In genomic region chr13:114987668-114988067, GRCm38 (mm10) we compare ENCODE assay signal across 10 mouse cellular contexts.
"Had no signal": no experiment of that assay in that cellular context is flagged by ENCODE, and none has a peak within 500 bp of the region (broad histone marks: within the 10 kb centered on the region; RNA-seq: fewer than 3 reads in every experiment).

No protein-coding gene starts in this region.

- H3K9me3 ChIP-seq: limb, embryonic 10.5 days; liver, embryonic 15.5 days; midbrain, embryonic 13.5 days had no signal

- DNase-seq: thymus, adult 18-20 months had no signal

- H3K27ac ChIP-seq: kidney, postnatal 0 days; layer of hippocampus, adult 2 months; limb, embryonic 10.5 days; liver, embryonic 15.5 days; midbrain, embryonic 13.5 days had no signal

- H3K27me3 ChIP-seq: liver, embryonic 15.5 days; midbrain, embryonic 13.5 days had no signal

- H3K36me3 ChIP-seq: limb, embryonic 10.5 days; liver, embryonic 15.5 days; midbrain, embryonic 13.5 days had no signal

- H3K4me2 ChIP-seq: liver, embryonic 11.5 days; liver, embryonic 15.5 days; lung, embryonic 14.5 days; midbrain, embryonic 13.5 days had no signal

- H3K9ac ChIP-seq: liver, embryonic 15.5 days; lung, embryonic 14.5 days; midbrain, embryonic 13.5 days had no signal

- H3K4me1 ChIP-seq: liver, embryonic 15.5 days had no signal

- ATAC-seq: intestine, postnatal 0 days; midbrain, embryonic 13.5 days had no signal

- H3K4me3 ChIP-seq: layer of hippocampus, adult 2 months; limb, embryonic 10.5 days; liver, embryonic 15.5 days; midbrain, embryonic 13.5 days; myocyte had no signal
